Mouse (Mus musculus) heart, embryonic 11.5 days (tissue): ENCODE data around the gene Klk5. TPM values are rescaled to one million over a fixed set of nuclear protein-coding genes. Genes with fewer than 3 reads are reported as not detected.

ENCODE experiments used
- ATAC-seq: fragments of 200-750 bp; cut with Nextera tagmentation; replicated peaks from 2 replicates; pipeline ENCODE4 v1.8.0; 2017; ENCODE audit warnings: moderate library complexity; ENCODE audit not compliant: insufficient number of reproducible peaks, low FRiP score, low TSS enrichment
- H3K27ac ChIP-seq: fragments of 300-500 bp; sonication (generic); 2 replicates; pipeline ENCODE4 v1.5.1; 2014; ENCODE audit warnings: mild to moderate bottlenecking, low read depth, low read length
- H3K27me3 ChIP-seq: fragments of 300-500 bp; sonication (generic); 2 replicates; pipeline ENCODE4 v1.6.1; 2014; ENCODE audit warnings: mild to moderate bottlenecking, low read length, mixed read lengths; ENCODE audit not compliant: control insufficient read depth, insufficient read depth
- H3K36me3 ChIP-seq: fragments of 300-500 bp; sonication (generic); 2 replicates; pipeline ENCODE4 v1.6.1; 2014; ENCODE audit warnings: mild to moderate bottlenecking, low read length, moderate library complexity, mixed read lengths; ENCODE audit not compliant: control insufficient read depth, insufficient read depth
- H3K4me1 ChIP-seq: fragments of 300-500 bp; sonication (generic); 2 replicates; pipeline ENCODE4 v1.6.1; 2014; ENCODE audit warnings: low read length; ENCODE audit not compliant: control insufficient read depth, insufficient read depth
- H3K4me2 ChIP-seq: fragments of 300-500 bp; sonication (generic); 2 replicates; pipeline ENCODE4 v1.6.1; 2014; ENCODE audit warnings: mild to moderate bottlenecking, moderate library complexity
- H3K4me3 ChIP-seq: fragments of 300-500 bp; sonication (generic); 2 replicates; pipeline ENCODE4 v1.5.1; 2014; ENCODE audit warnings: low read depth, low read length
- H3K9ac ChIP-seq: fragments of 300-500 bp; sonication (generic); 2 replicates; pipeline ENCODE4 v1.6.1; 2014; ENCODE audit warnings: mild to moderate bottlenecking, low read depth, low read length, moderate library complexity
- H3K9me3 ChIP-seq: fragments of 300-500 bp; sonication (generic); replicated peaks from 2 replicates; pipeline ENCODE4 v1.6.1; 2016; ENCODE audit warnings: low read length; ENCODE audit not compliant: control insufficient read depth
- WGBS: fragments of 180-500 bp; shearing (Covaris S2); extraction: QIAGEN DNeasy Blood & Tissue Kit; methylation state at CpG from one replicate; pipeline ENCODE4 v1.1.7; 2014; ENCODE audit not compliant: insufficient replicate concordance; 5-methylcytosine and 5-hydroxymethylcytosine counted together
- polyA plus RNA-seq: library from polyadenylated mRNA; unstranded; fragments of >200 nt; fragmentation: Nextera tagmentation; extraction: Ambion mirVana; gene quantifications from 2 replicates; pipeline ENCODE4 v1.2.1, GENCODE M21; 2014

The Klk5 gene
- polyA plus RNA-seq, 1 experiment from 2014 or later, result not detected

DNA sequence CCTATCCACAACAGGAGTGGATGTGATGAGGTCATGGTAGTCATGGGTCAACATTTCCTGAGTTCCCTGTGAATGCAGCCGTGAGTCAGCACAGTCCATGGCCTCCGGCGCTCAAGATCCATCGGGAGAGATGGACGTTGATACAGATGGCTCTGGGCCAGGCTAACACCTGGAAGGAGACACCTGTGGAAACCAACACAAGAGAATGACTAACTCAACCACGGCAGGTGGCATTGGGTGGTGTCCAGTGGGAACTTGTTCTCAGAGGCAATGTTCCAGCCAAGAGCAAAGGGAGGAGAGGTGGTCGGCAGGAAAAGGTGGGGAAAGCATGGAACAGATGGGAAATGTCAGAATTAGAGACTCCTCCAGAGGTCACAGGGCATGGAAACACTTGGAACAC, 20.2 kb upstream of the Klk5 start:
- H3K9me3 ChIP-seq, result no peaks in the 10 kb centered on the region
- H3K36me3 ChIP-seq, result no peaks in the 10 kb centered on the region
- no peak overlapping the region for H3K9ac ChIP-seq
- 80% methylated on average over 7 of the region's 7 CpGs for WGBS
- no peaks in the 10 kb centered on the region for H3K27me3 ChIP-seq
- H3K4me3 ChIP-seq, result no peak overlapping the region
- H3K4me2 ChIP-seq, result no peak overlapping the region
- no peak for ATAC-seq
- no peak overlapping the region for H3K27ac ChIP-seq
- no peaks in the 10 kb centered on the region for H3K4me1 ChIP-seq

- WGBS, result 74% methylated on average over 10 of the region's 10 CpGs
- no peak within 1 kb of the TSS for H3K4me2 ChIP-seq
- no peaks in the 10 kb centered on the region for H3K27me3 ChIP-seq
- H3K9ac ChIP-seq, result no peak within 1 kb of the TSS
- H3K36me3 ChIP-seq, result no peaks in the 10 kb centered on the region
- no peaks in the 10 kb centered on the region for H3K9me3 ChIP-seq
- no peak for ATAC-seq
- no peak within 1 kb of the TSS for H3K4me3 ChIP-seq
- H3K4me1 ChIP-seq, result no peaks in the 10 kb centered on the region
- no peak within 1 kb of the TSS for H3K27ac ChIP-seq
These were observed 17.6 kb upstream of the Klk5 start, which contains the start of gene Klk6 for GRCm38 (mm10) chr7:43824199-43824598. TSS of gene Klk6 (plus strand) at chr7:43824499.

DNA sequence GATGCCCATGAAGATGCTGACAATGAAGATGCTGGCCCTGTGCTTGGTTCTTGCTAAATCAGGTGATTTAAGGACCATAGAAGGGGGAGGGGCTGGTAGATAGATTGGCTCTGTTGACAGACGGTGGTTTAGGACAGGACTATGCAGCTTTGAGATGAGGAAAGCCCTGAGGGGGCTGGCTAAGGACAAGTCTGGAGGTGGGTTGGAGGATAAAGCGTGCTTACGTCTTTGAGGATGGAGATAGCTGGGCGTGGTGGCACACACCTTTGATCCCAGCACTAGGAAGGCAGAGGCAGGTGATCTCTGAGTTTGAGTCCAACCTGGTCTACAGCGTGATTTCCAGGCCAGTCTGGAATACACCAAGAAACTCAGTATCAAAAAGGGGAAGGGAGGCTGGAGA, 15.7 kb upstream of the Klk5 start:
- no peak overlapping the region for H3K9ac ChIP-seq
- 81% methylated on average over 5 of the region's 5 CpGs for WGBS
- H3K27me3 ChIP-seq, result no peaks in the 10 kb centered on the region
- no peaks in the 10 kb centered on the region for H3K9me3 ChIP-seq
- H3K36me3 ChIP-seq, result no peaks in the 10 kb centered on the region
- no peak overlapping the region for H3K27ac ChIP-seq
- ATAC-seq, result no peak
- no peak overlapping the region for H3K4me3 ChIP-seq
- H3K4me2 ChIP-seq, result no peak overlapping the region
- H3K4me1 ChIP-seq, result no peaks in the 10 kb centered on the region

- no peak overlapping the region for H3K27ac ChIP-seq
- no peaks in the 10 kb centered on the region for H3K9me3 ChIP-seq
- H3K9ac ChIP-seq, result no peak overlapping the region
- no peak for ATAC-seq
- H3K27me3 ChIP-seq, result no peaks in the 10 kb centered on the region
- H3K36me3 ChIP-seq, result no peaks in the 10 kb centered on the region
- H3K4me3 ChIP-seq, result no peak overlapping the region
- H3K4me2 ChIP-seq, result no peak overlapping the region
- WGBS, result 73% methylated on average over 4 of the region's 4 CpGs
- H3K4me1 ChIP-seq, result no peaks in the 10 kb centered on the region
These were observed 14.1 kb upstream of the Klk5 start for GRCm38 (mm10) chr7:43827706-43828105.

DNA sequence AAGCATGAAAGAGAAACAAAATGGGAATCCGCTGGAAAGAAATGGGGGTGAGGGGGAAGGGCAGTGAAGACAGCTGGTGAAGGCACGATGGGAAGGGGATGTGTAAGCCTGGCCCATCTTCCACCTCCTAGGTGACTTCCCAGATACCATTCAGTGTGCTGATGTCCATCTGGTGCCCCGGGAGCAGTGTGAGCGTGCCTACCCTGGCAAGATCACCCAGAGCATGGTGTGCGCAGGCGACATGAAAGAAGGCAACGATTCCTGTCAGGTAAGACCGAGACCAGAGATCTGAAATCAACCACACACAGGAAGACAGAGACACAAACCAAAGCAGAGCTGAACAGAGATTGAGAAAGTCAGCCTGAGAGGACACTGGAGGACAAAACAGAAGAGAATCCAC, 12.8 kb upstream of the Klk5 start:
- Histone ChIP-seq H3K27me3 (no peaks in the 10 kb centered on the region), H3K27ac (no peak overlapping the region), H3K4me3 (no peak overlapping the region), H3K36me3 (no peaks in the 10 kb centered on the region), H3K4me2 (no peak overlapping the region), H3K9me3 (no peaks in the 10 kb centered on the region), H3K9ac (no peak overlapping the region), H3K4me1 (no peaks in the 10 kb centered on the region)
- 90% methylated on average over 8 of the region's 8 CpGs for WGBS
- ATAC-seq, result no peak

- Histone ChIP-seq H3K4me1 (no peaks in the 10 kb centered on the region), H3K4me2 (no peak overlapping the region), H3K27ac (no peak overlapping the region), H3K9ac (no peak overlapping the region), H3K4me3 (no peak overlapping the region), H3K36me3 (no peaks in the 10 kb centered on the region), H3K27me3 (no peaks in the 10 kb centered on the region), H3K9me3 (no peaks in the 10 kb centered on the region)
- ATAC-seq, result no peak
- 82% methylated on average over 4 of the region's 4 CpGs for WGBS
These were observed 2.0 kb downstream of the Klk5 start for GRCm38 (mm10) chr7:43843801-43844200.

DNA sequence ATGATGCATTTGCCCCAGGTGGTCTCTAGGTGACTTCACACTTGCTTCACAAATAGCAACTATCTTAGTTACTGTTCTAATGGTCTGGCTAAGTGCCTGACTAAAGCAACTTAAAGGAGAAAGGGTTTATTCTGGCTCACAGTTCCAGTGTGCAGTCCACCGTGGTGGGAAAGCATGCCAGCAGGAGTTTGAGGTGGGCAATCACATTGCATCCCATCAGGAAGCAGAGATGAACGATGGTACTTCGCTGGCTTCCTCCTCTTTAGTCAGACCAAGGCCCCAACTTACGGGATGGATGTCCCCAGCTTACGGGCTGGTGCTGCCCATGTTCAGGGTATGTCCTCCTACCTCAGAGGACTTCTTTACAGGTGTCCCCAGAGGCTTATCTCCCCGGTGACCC, 9.8 kb downstream of the Klk5 start:
- Histone ChIP-seq H3K27ac (no peak overlapping the region), H3K27me3 (no peaks in the 10 kb centered on the region), H3K4me3 (no peak overlapping the region), H3K9me3 (no peaks in the 10 kb centered on the region), H3K4me1 (no peaks in the 10 kb centered on the region), H3K36me3 (no peaks in the 10 kb centered on the region), H3K4me2 (no peak overlapping the region), H3K9ac (no peak overlapping the region)
- WGBS, result 81% methylated on average over 6 of the region's 6 CpGs
- ATAC-seq, result no peak

DNA sequence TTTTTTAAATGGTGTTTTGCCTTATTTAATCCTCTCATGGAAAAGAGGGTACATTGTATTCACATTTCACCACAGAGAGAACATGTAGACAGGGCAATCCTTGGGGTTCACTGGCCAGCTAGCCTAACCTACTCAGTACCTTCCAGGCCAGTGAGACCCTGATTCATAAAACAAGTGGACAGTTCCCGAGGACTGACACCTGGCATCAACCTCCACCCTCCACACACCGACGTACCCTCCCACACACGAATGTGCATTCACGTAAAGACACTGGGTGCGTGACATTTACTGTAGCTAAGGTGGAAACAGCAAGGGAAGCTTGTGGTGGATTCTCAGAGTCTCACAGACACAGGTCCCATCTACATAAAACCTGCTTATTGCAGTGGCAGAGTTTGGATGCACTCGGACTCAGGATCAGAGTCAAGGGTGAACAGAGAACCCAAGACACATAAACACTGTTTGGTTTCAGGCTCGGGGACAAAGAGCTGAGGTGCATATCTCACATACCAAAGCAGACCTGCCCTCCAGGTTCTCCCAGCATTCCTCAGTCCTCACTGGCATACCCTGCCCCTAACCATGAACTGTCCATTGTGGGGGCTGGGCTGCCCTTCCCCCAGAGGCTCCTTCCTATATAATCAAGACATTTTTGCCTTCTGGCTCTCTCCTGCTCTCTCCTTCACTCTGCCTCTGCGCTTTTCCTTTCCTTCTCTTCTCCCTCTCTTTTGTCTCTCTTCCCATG, 13.0 kb downstream of the Klk5 start:
- 71% methylated on average over 9 of the region's 9 CpGs for WGBS
- Histone ChIP-seq H3K36me3 (no peaks in the 10 kb centered on the region), H3K27me3 (no peaks in the 10 kb centered on the region), H3K4me1 (no peaks in the 10 kb centered on the region), H3K9ac (no peak overlapping the region), H3K4me3 (no peak overlapping the region), H3K9me3 (no peaks in the 10 kb centered on the region), H3K27ac (no peak overlapping the region), H3K4me2 (no peak overlapping the region)
- no peak for ATAC-seq

- Histone ChIP-seq H3K36me3 (no peaks in the 10 kb centered on the region), H3K9ac (no peak overlapping the region), H3K27me3 (no peaks in the 10 kb centered on the region), H3K4me3 (no peak overlapping the region), H3K27ac (no peak overlapping the region), H3K9me3 (no peaks in the 10 kb centered on the region), H3K4me2 (no peak overlapping the region), H3K4me1 (no peaks in the 10 kb centered on the region)
- 51% methylated on average over 3 of the region's 3 CpGs for WGBS
- ATAC-seq, result no peak
These were observed 13.9 kb downstream of the Klk5 start for GRCm38 (mm10) chr7:43855709-43856108.
